Mouse (Mus musculus) limb, embryonic 11.5 days (tissue): ENCODE data around the gene Chchd2. TPM values are rescaled to one million over a fixed set of nuclear protein-coding genes. Genes with fewer than 3 reads are reported as not detected.

Experiments used
- ATAC-seq: fragments of 200-750 bp; cut with Nextera tagmentation; 2 replicates; pipeline ENCODE4 v1.8.0; 2017; ENCODE audit warnings: low read depth; ENCODE audit not compliant: insufficient number of reproducible peaks, low FRiP score, low TSS enrichment
- DNase-seq: peaks from one replicate; pipeline ENCODE4 v3.0.0-alpha.2; 2015; ENCODE audit warnings: low spot score
- H3K27ac ChIP-seq: fragments of 300-500 bp; sonication (generic); replicated peaks from 2 replicates; pipeline ENCODE4 v1.5.1; 2014; ENCODE audit warnings: low read depth, mild to moderate bottlenecking, low read length
- H3K27me3 ChIP-seq: fragments of 300-500 bp; sonication (generic); 2 replicates; pipeline ENCODE4 v1.6.1; 2014; ENCODE audit warnings: mild to moderate bottlenecking, low read length, mixed read lengths; ENCODE audit not compliant: control insufficient read depth, insufficient read depth
- H3K36me3 ChIP-seq: fragments of 300-500 bp; sonication (generic); 2 replicates; pipeline ENCODE4 v1.6.1; 2014; ENCODE audit warnings: mild to moderate bottlenecking, low read length, moderate library complexity, mixed read lengths; ENCODE audit not compliant: control insufficient read depth, insufficient read depth
- H3K4me1 ChIP-seq: fragments of 300-500 bp; sonication (generic); 2 replicates; pipeline ENCODE4 v1.6.1; 2014; ENCODE audit warnings: low read length, mixed read lengths; ENCODE audit not compliant: control insufficient read depth, insufficient read depth
- H3K4me2 ChIP-seq: fragments of 300-500 bp; sonication (generic); 2 replicates; pipeline ENCODE4 v1.6.1; 2014; ENCODE audit warnings: low read depth, mild to moderate bottlenecking, moderate library complexity; ENCODE audit not compliant: severe bottlenecking
- H3K4me3 ChIP-seq: fragments of 300-500 bp; sonication (generic); 2 replicates; pipeline ENCODE4 v1.5.1; 2014; ENCODE audit warnings: low read depth, low read length
- H3K9ac ChIP-seq: fragments of 300-500 bp; sonication (generic); 2 replicates; pipeline ENCODE4 v1.6.1; 2014; ENCODE audit warnings: mild to moderate bottlenecking, low read length
- H3K9me3 ChIP-seq: fragments of 300-500 bp; sonication (generic); 2 replicates; pipeline ENCODE4 v1.6.1; 2016; ENCODE audit warnings: low read length; ENCODE audit not compliant: control insufficient read depth
- WGBS: fragments of 180-500 bp; shearing (Covaris S2); extraction: QIAGEN DNeasy Blood & Tissue Kit; methylation state at CpG from one replicate; pipeline ENCODE4 v1.1.7; 2014; 5-methylcytosine and 5-hydroxymethylcytosine counted together
- polyA plus RNA-seq: library from polyadenylated mRNA; unstranded; fragments of >200 nt; fragmentation: Nextera tagmentation; extraction: Ambion mirVana; gene quantifications from 2 replicates; pipeline ENCODE4 v1.2.1, GENCODE M21; 2014

Chchd2 gene
- polyA plus RNA-seq, 1 experiment from 2014 or later = 1,187 TPM

DNA sequence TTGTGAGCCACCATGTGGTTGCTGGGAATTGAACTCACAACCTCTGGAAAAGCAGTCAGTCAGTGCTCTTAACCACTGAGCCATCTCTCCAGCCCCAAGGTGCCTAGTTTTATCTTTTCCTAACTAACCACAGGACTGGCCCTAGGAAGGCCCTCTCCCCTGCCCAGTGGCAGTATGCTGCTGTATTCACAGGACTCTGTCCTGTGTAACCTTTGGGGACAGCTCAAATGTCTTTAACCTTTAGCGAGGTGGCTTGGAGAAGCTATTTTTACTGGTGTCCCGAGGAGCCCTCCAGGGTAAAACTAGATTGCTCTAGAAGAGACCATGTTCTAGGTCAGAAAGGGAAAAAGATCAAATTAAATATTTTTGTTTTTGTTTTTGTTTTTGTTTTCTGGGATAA, 16.0 kb downstream of the Chchd2 start:
- Histone ChIP-seq H3K4me1 (no peaks in the 10 kb centered on the region), H3K36me3 (no peaks in the 10 kb centered on the region), H3K4me3 (no peak overlapping the region), H3K9me3 (no peaks in the 10 kb centered on the region), H3K4me2 (no peak overlapping the region), H3K27ac (no peak overlapping the region), H3K27me3 (no peaks in the 10 kb centered on the region), H3K9ac (no peak overlapping the region)
- DNase-seq = no peak
- ATAC-seq = no peak
- 76% methylated on average over 2 of the region's 2 CpGs for WGBS

DNA sequence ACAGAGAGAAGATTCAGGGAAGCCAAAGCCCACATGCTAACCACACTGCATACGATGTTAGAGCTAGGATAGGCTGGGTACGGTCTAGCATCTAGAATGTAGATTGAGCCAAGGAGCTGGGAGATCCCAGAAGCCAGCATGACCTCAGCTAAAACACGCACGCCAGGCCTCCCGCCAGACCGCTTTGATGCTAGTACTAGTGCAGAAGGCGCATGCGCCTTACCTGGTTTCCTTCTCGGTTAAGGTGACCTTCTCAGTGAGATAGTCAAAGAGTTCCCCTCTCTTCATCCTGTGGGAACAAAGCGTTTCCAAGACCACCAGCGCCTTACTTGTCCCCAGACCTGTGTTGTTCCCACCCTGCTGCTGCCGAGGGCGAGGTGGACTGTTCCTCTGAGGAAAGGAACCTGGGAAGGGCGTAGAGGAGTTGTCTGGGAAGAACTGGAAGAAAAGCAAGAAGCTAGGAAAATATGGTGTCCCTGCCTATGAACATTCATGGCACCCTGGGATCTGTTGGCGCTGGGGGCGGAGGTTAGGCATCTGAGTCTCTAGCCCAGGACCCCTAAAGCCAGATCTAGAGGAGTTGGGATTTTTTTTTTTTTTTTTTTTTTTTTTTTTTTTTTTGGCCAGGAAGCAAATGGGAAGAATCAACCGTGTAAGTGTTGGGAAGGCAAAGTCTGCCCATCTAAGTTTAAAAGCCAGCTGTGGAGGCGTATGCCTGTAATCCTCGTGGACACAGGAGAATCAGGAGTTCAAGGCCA, 17.9 kb downstream of the Chchd2 start:
- no peak for ATAC-seq

DNA sequence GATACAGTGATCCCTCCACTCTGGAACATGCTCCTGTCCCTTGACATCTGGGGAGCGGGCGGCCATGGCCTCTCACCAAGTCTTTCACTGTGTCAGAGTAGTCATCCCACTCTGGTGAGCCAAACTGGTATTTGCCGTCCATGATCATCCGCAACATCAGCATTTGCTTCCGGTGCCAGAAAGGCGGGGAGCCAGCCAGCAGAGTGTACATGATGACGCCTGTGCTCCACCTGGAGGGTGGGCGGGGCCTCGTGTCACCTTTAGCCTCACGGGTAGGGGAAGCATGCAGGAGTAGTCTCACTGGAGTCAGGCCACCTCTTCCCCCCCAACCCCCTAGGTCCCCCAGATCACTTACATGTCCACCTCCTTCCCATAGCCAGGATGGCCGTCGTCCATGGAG, 21.4 kb downstream of the Chchd2 start:
- no peak for DNase-seq
- Histone ChIP-seq H3K27ac (no peak overlapping the region), H3K9ac (no peak overlapping the region), H3K4me1 (0 out of 2 replicates have a peak, but pooled peaks cover 3% of the 10 kb centered on the region), H3K9me3 (no peaks in the 10 kb centered on the region), H3K36me3 (peaks cover 5% of the 10 kb centered on the region; the same call in 1 of the 2 replicates), H3K4me3 (no peak overlapping the region), H3K4me2 (no peak overlapping the region), H3K27me3 (no peaks in the 10 kb centered on the region)
- 81% methylated on average over 12 of the region's 12 CpGs for WGBS
- no peak for ATAC-seq

More for the DNA sequence above, 17.9 kb downstream of the Chchd2 start:
- no peak for DNase-seq
- no peak overlapping the region for H3K4me2 ChIP-seq
- H3K9ac ChIP-seq = no peak overlapping the region
- no peak overlapping the region for H3K27ac ChIP-seq
- H3K9me3 ChIP-seq = no peaks in the 10 kb centered on the region
- no peaks in the 10 kb centered on the region for H3K36me3 ChIP-seq
- H3K4me1 ChIP-seq = no peaks in the 10 kb centered on the region
- H3K4me3 ChIP-seq = no peak overlapping the region
- H3K27me3 ChIP-seq = no peaks in the 10 kb centered on the region
- 88% methylated on average over 19 of the region's 19 CpGs for WGBS

DNA sequence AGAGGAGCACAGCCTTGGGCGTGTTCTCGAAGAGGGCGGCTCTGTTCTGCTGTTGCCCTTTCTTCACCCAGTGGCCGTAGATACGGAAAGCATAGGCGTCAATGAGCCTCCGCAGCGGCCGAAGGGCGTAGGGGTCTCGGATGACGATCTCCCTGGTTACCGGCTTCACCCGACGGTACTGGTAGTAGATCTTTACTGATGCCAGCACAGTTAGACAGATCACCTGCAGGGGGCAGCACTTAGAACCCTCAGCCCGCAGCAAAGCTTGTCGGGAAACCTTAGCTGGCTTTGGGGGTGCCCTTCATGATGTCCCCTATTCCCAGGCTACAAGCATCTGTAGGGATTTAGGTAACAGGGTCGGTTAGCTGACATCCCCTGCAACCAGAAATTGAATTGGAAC, 22.8 kb downstream of the Chchd2 start:
- Histone ChIP-seq H3K4me3 (no peak overlapping the region), H3K27ac (no peak overlapping the region)
- 7% methylated on average over 18 of the region's 18 CpGs for WGBS

DNA sequence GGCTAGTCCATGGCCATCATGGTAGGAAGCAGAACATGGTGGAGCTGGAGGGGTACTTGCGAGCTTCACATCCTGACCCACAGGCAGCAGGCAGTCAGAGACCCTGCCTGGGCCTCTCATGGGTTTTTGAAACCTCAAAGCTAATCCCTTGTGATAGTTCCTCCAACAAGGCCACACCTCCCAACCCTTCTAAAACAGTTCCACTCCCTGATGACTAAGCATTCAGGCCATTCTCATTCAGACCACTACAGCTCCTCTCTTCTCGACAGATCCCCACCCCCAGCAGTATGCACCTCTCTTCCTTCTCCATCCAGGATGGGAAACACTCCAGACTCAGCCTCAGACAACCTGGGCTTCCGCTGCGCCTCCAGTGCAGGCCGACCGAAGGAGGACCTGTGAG, 24.9 kb downstream of the Chchd2 start:
- H3K4me3 ChIP-seq = no peak overlapping the region
- no peaks in the 10 kb centered on the region for H3K27me3 ChIP-seq
- ATAC-seq = no peak
- no peak for DNase-seq
- no peak overlapping the region for H3K9ac ChIP-seq
- H3K4me1 ChIP-seq = 0 out of 2 replicates have a peak, but pooled peaks cover 3% of the 10 kb centered on the region
- 94% methylated on average over 6 of the region's 6 CpGs for WGBS
- peaks cover 10% of the 10 kb centered on the region; the same call in 1 of the 2 replicates for H3K36me3 ChIP-seq
- no peak overlapping the region for H3K27ac ChIP-seq
- no peaks in the 10 kb centered on the region for H3K9me3 ChIP-seq
- H3K4me2 ChIP-seq = no peak overlapping the region

More for the DNA sequence above, 22.8 kb downstream of the Chchd2 start:
- 0 out of 2 replicates have a peak, but pooled peaks cover 3% of the 10 kb centered on the region for H3K4me1 ChIP-seq
- no peaks in the 10 kb centered on the region for H3K9me3 ChIP-seq
- H3K36me3 ChIP-seq = peaks cover 8% of the 10 kb centered on the region; the same call in 1 of the 2 replicates
- H3K9ac ChIP-seq = no peak overlapping the region
- DNase-seq = peak; percentile 60
- no peaks in the 10 kb centered on the region for H3K27me3 ChIP-seq
- ATAC-seq = no peak
- no peak overlapping the region for H3K4me2 ChIP-seq

DNA sequence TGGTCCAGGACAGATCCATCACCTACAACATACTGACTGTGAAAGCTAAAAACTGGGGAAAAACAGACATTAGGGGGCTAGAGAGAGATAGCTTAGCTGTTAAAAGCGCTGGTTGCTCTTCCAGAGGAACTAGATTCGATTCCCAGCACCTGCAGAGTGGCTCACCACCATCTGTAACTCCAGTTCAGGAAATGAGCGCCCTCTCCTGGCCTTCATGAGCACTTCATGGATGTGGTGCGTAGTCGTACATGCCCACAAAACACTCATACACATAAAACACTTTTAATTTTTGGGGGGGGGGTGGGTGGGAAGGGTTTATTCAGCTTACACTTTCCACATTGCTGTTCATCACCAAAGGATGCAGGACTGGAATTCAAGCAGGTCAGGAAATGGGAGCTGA, 30.9 kb downstream of the Chchd2 start:
- Histone ChIP-seq H3K4me3 (no peak overlapping the region), H3K9ac (no peak overlapping the region), H3K27ac (no peak overlapping the region), H3K4me1 (no peaks in the 10 kb centered on the region), H3K4me2 (no peak overlapping the region), H3K9me3 (no peaks in the 10 kb centered on the region), H3K36me3 (peaks cover 9% of the 10 kb centered on the region), H3K27me3 (no peaks in the 10 kb centered on the region)
- no peak for DNase-seq
- WGBS = 88% methylated on average over 5 of the region's 5 CpGs
- ATAC-seq = no peak

DNA sequence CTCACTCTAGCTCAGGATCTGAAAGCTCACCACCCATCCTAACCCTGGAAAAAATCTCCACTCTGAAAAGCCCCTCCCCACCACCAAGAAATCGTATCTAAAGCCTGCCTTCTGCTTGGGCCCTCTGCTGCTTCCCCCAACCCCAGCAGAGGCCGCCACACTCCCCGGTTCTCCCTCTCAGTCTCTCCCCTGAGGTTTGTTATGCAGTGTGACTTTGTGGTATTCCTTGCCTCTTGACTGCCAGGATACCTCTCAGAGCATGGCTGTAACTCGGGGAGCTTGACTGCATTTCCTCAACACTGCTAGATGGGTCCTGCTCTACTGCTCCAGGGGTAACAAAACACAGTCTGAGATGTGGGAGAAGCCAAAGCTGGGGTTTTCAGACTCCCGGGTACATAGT, 32.1 kb downstream of the Chchd2 start:
- Histone ChIP-seq H3K27me3 (no peaks in the 10 kb centered on the region), H3K4me2 (no peak overlapping the region), H3K4me1 (no peaks in the 10 kb centered on the region), H3K27ac (no peak overlapping the region), H3K36me3 (peaks cover 9% of the 10 kb centered on the region), H3K9ac (no peak overlapping the region), H3K9me3 (no peaks in the 10 kb centered on the region), H3K4me3 (no peak overlapping the region)
- 42% methylated on average over 5 of the region's 5 CpGs for WGBS
- ATAC-seq (no peak), DNase-seq (no peak)

DNA sequence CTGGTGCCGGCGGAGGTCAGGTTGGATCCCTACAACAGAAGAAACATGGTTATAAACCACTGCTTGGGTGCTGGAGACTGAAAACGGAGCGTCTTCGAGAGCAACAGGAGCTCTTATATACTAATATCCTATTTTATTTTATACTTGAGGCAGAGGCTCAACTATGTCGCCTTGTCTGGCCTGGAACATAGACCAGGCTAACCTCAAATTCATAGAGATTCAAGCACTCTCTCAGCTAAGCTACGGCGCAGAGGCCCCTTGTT, 39.8 kb downstream of the Chchd2 start:
- DNase-seq (no peak), ATAC-seq (no peak)
- peak overlapping the region; percentile 56 for H3K4me3 ChIP-seq
- H3K9ac ChIP-seq = no peak overlapping the region; the same call in 1 of the 2 replicates
- WGBS = 68% methylated on average over 8 of the region's 8 CpGs
- H3K27me3 ChIP-seq = no peaks in the 10 kb centered on the region
- no peaks in the 10 kb centered on the region for H3K4me1 ChIP-seq
- H3K4me2 ChIP-seq = peak overlapping the region; percentile 56
- no peak overlapping the region for H3K27ac ChIP-seq
- peaks cover 17% of the 10 kb centered on the region; the same call in 1 of the 2 replicates for H3K36me3 ChIP-seq
- no peaks in the 10 kb centered on the region; the same call in 1 of the 2 replicates for H3K9me3 ChIP-seq
